Comparison of ENCODE assay signal across 8 mouse cellular contexts in the genomic region with DNA sequence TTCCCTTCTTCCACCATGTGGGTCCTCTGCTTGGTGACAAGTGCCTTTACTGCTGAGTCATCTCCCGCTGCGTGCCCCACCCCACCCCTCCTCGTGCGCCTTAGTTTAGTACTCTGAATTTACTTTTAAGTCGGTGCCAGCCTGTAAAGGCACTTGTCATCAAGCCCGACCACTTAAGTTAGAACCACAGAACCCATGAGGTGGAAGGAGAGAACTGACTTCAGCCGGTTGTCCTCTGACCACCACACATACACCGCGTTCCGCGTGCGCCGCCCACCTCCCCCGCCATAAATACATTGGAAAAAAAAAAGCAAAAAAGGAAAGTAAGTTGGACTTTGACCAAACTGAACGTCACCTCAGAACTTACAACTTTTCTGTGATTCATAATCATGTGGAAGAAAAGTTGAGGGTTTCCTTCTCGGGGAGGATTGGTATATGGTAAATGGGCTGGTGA. TPM values are rescaled to one million over a fixed set of nuclear protein-coding genes. Genes with fewer than 3 reads are reported as not detected.
DNase-seq lines count a peak whose midpoint lies in the region; ATAC-seq and TF ChIP-seq lines count a peak whose summit lies in the region.

No protein-coding gene starts in this region.

- peak overlapping the region; percentile 66 for H3K4me3 ChIP-seq in left cerebral cortex, adult 2 months
- H3K4me3 ChIP-seq in cortical plate, adult 2 months (ENCODE audit: insufficient read depth, low read length) = peak overlapping the region; percentile 39; the same call in 1 of the 2 replicates
- peak overlapping the region; percentile 44; the same call in 1 of the 2 replicates for H3K4me3 ChIP-seq in hindbrain, embryonic 13.5 days
- H3K4me3 ChIP-seq in stomach, embryonic 16.5 days (replicated peaks; ENCODE audit: low read length) = peak overlapping the region; percentile 62

- H3K9me3 ChIP-seq in hindbrain, embryonic 13.5 days = no peaks in the 10 kb centered on the region
- H3K9me3 ChIP-seq in stomach, embryonic 16.5 days (replicated peaks; ENCODE audit: control insufficient read depth, low read length) = no peaks in the 10 kb centered on the region

- WGBS in hindbrain, embryonic 13.5 days = 36% methylated on average over 16 of the region's 16 CpGs
- WGBS in stomach, embryonic 16.5 days = 20% methylated on average over 16 of the region's 16 CpGs

- H3K27me3 ChIP-seq in hindbrain, embryonic 13.5 days = no peaks in the 10 kb centered on the region
- H3K27me3 ChIP-seq in stomach, embryonic 16.5 days (ENCODE audit: control insufficient read depth, insufficient read depth, low read length) = no peaks in the 10 kb centered on the region

- H3K4me1 ChIP-seq in cortical plate, adult 2 months (ENCODE audit: control insufficient read depth, insufficient read depth, low read length) = peaks cover 4% of the 10 kb centered on the region
- peaks cover 30% of the 10 kb centered on the region for H3K4me1 ChIP-seq in hindbrain, embryonic 13.5 days (replicated peaks)
- H3K4me1 ChIP-seq in stomach, embryonic 16.5 days (ENCODE audit: control insufficient read depth, insufficient read depth, low read length) = peaks cover 13% of the 10 kb centered on the region

- peak overlapping the region; percentile 74; the same call in 1 of the 2 replicates for H3K9ac ChIP-seq in hindbrain, embryonic 13.5 days
- H3K9ac ChIP-seq in stomach, embryonic 16.5 days (ENCODE audit: low read length) = peak overlapping the region; percentile 76; the same call in 1 of the 2 replicates

- no peak for TF ChIP-seq CTCF in left cerebral cortex, adult 2 months (IDR thresholded peaks at IDR 0.05)
- TF ChIP-seq CTCF in cortical plate, adult 2 months (IDR thresholded peaks at IDR 0.05; ENCODE audit: extremely low read depth, insufficient read depth, low read length) = no peak

- DNase-seq in left cerebral cortex, adult 2 months (ENCODE audit: extremely low spot score in 1 of 2, low spot score in 2 of 2) = no peak
- DNase-seq in left cerebral cortex, adult 8-10 months (ENCODE audit: low spot score in 2 of 2) = no peak
- peak; percentile 50 for DNase-seq in lung, postnatal 10 days
- no peak for DNase-seq in left cerebral cortex, postnatal 36 days (ENCODE audit: low spot score in 2 of 2)
- DNase-seq in frontal cortex, postnatal 10 days (ENCODE audit: low spot score in 2 of 2) = no peak

- no peak for TF ChIP-seq POLR2A in cortical plate, adult 2 months (IDR thresholded peaks at IDR 0.05; ENCODE audit: extremely low read depth, insufficient read depth, low read length)

- peak overlapping the region; percentile 89 for H3K4me2 ChIP-seq in hindbrain, embryonic 13.5 days
- H3K4me2 ChIP-seq in stomach, embryonic 16.5 days (ENCODE audit: low read depth, low read length) = peak overlapping the region; percentile 95

- ATAC-seq in hindbrain, embryonic 13.5 days (ENCODE audit: low FRiP score) = no peak
- peak; percentile 39; the same call in 1 of the 2 replicates for ATAC-seq in stomach, embryonic 16.5 days (ENCODE audit: insufficient read depth, low FRiP score)

- no peak overlapping the region for H3K27ac ChIP-seq in left cerebral cortex, adult 2 months
- no peak overlapping the region for H3K27ac ChIP-seq in cortical plate, adult 2 months (ENCODE audit: insufficient read depth, low read length)
- no peak overlapping the region for H3K27ac ChIP-seq in hindbrain, embryonic 13.5 days
- peak overlapping the region; percentile 36 for H3K27ac ChIP-seq in stomach, embryonic 16.5 days (ENCODE audit: low read length)

- intact Hi-C loops in left cerebral cortex, adult 2 months (cut with DNase I) = no loop called here
- intact Hi-C loops in left cerebral cortex, postnatal 36 days (cut with DNase I) = no loop called here

- peaks cover 5% of the 10 kb centered on the region for H3K36me3 ChIP-seq in hindbrain, embryonic 13.5 days
- no peaks in the 10 kb centered on the region for H3K36me3 ChIP-seq in stomach, embryonic 16.5 days (ENCODE audit: control insufficient read depth, insufficient read depth, low read length)

RNA-seq across cellular contexts. Expression of a gene that starts 31.4 kb away (rescaled TPM):
- total RNA-seq in left cerebral cortex, adult 2 months (2021) = 10 to 100 TPM; 35.6 to 39.0 TPM
- 10 to 100 TPM; 39.2 to 45.4 (median 42.1) TPM for total RNA-seq in left cerebral cortex, adult 8-10 months (2022)
- 12.8 and 12.9 TPM in 2 replicates for polyA plus RNA-seq in cortical plate, adult 2 months (2012; rRNA removed)
- 32.1 and 32.8 TPM in 2 replicates for polyA plus RNA-seq in hindbrain, embryonic 13.5 days (2015; fragmentation: Nextera tagmentation; extraction: Ambion mirVana)
- polyA plus RNA-seq in stomach, embryonic 16.5 days (2015; fragmentation: Nextera tagmentation; extraction: Ambion mirVana) = 8.8 and 9.7 TPM in 2 replicates
- total RNA-seq in left cerebral cortex, postnatal 36 days (2021) = 10 to 100 TPM; 38.7 to 39.1 TPM
